Mouse (Mus musculus): ENCODE measurements around the gene Hirip3. TPM values are rescaled to one million over a fixed set of nuclear protein-coding genes. Genes with fewer than 3 reads are reported as not detected.

Gene Hirip3
- polyA plus RNA-seq, 1 experiment from 2014 or later = 50.7 TPM

Other genes starting within 250 kb of the Hirip3 start
- 0.28 TPM in 1 of 2 replicates, not detected in the other for gene Nupr1, start 231.1 kb upstream of the Hirip3 start, polyA plus RNA-seq (2016; fragmentation: Nextera tagmentation; extraction: Ambion mirVana)
- 47.7 and 49.1 TPM in 2 replicates for gene Sgf29, start 212.7 kb upstream of the Hirip3 start, polyA plus RNA-seq (2016; fragmentation: Nextera tagmentation; extraction: Ambion mirVana)
- gene Sult1a1, start 185.5 kb upstream of the Hirip3 start, polyA plus RNA-seq (2016; fragmentation: Nextera tagmentation; extraction: Ambion mirVana) = 0.83 and 1.2 TPM in 2 replicates
- 145 and 156 TPM in 2 replicates for gene Bola2, start 166.6 kb upstream of the Hirip3 start, polyA plus RNA-seq (2016; fragmentation: Nextera tagmentation; extraction: Ambion mirVana)
- 14.5 and 14.7 TPM in 2 replicates for gene Slx1b, start 166.2 kb upstream of the Hirip3 start, polyA plus RNA-seq (2016; fragmentation: Nextera tagmentation; extraction: Ambion mirVana)
- gene Coro1a, start 154.2 kb upstream of the Hirip3 start, polyA plus RNA-seq (2016; fragmentation: Nextera tagmentation; extraction: Ambion mirVana) = 36.6 and 39.1 TPM in 2 replicates
- 36.4 and 38.5 TPM in 2 replicates for gene Mapk3, start 102.4 kb upstream of the Hirip3 start, polyA plus RNA-seq (2016; fragmentation: Nextera tagmentation; extraction: Ambion mirVana)
- 1.3 and 2.4 TPM in 2 replicates for gene Gdpd3, start 95.6 kb upstream of the Hirip3 start, polyA plus RNA-seq (2016; fragmentation: Nextera tagmentation; extraction: Ambion mirVana)
- 104 and 126 TPM in 2 replicates for gene Ypel3, start 85.0 kb upstream of the Hirip3 start, polyA plus RNA-seq (2016; fragmentation: Nextera tagmentation; extraction: Ambion mirVana)
- 0.50 and 0.68 TPM in 2 replicates for gene Tbx6, start 80.5 kb upstream of the Hirip3 start, polyA plus RNA-seq (2016; fragmentation: Nextera tagmentation; extraction: Ambion mirVana)
- gene Ppp4c, start 69.5 kb upstream of the Hirip3 start, polyA plus RNA-seq (2016; fragmentation: Nextera tagmentation; extraction: Ambion mirVana) = 378 and 401 TPM in 2 replicates
- 0.19 and 0.33 TPM in 2 replicates for gene Fam57b, start 64.3 kb upstream of the Hirip3 start, polyA plus RNA-seq (2016; fragmentation: Nextera tagmentation; extraction: Ambion mirVana)
- gene 4930451I11Rik, start 30.3 kb upstream of the Hirip3 start, polyA plus RNA-seq (2016; fragmentation: Nextera tagmentation; extraction: Ambion mirVana) = not detected in 2 replicates
- 1.5 and 2.3 TPM in 2 replicates for gene Doc2a, start 14.6 kb upstream of the Hirip3 start, polyA plus RNA-seq (2016; fragmentation: Nextera tagmentation; extraction: Ambion mirVana)
- 93.3 and 101 TPM in 2 replicates for gene Ino80e, start 405 bp downstream of the Hirip3 start, polyA plus RNA-seq (2016; fragmentation: Nextera tagmentation; extraction: Ambion mirVana)
- gene Taok2, start 22.7 kb downstream of the Hirip3 start, polyA plus RNA-seq (2016; fragmentation: Nextera tagmentation; extraction: Ambion mirVana) = 58.2 and 60.3 TPM in 2 replicates
- gene Tmem219, start 60.9 kb downstream of the Hirip3 start, polyA plus RNA-seq (2016; fragmentation: Nextera tagmentation; extraction: Ambion mirVana) = 17.7 and 18.0 TPM in 2 replicates
- gene Kctd13, start 66.9 kb downstream of the Hirip3 start, polyA plus RNA-seq (2016; fragmentation: Nextera tagmentation; extraction: Ambion mirVana) = 18.3 and 19.7 TPM in 2 replicates
- 0.17 and 0.30 TPM in 2 replicates for gene Asphd1, start 87.6 kb downstream of the Hirip3 start, polyA plus RNA-seq (2016; fragmentation: Nextera tagmentation; extraction: Ambion mirVana)
- gene Sez6l2, start 88.6 kb downstream of the Hirip3 start, polyA plus RNA-seq (2016; fragmentation: Nextera tagmentation; extraction: Ambion mirVana) = 0.14 and 0.35 TPM in 2 replicates
- 76.5 and 80.7 TPM in 2 replicates for gene Cdipt, start 113.9 kb downstream of the Hirip3 start, polyA plus RNA-seq (2016; fragmentation: Nextera tagmentation; extraction: Ambion mirVana)
- gene Cdiptos, start 114.1 kb downstream of the Hirip3 start, polyA plus RNA-seq (2016; fragmentation: Nextera tagmentation; extraction: Ambion mirVana) = 0.64 and 1.1 TPM in 2 replicates
- gene Mvp, start 152.6 kb downstream of the Hirip3 start, polyA plus RNA-seq (2016; fragmentation: Nextera tagmentation; extraction: Ambion mirVana) = 4.1 and 4.6 TPM in 2 replicates
- gene Pagr1b, start 154.5 kb downstream of the Hirip3 start, polyA plus RNA-seq (2016; fragmentation: Nextera tagmentation; extraction: Ambion mirVana) = 0.42 and 0.59 TPM in 2 replicates
- 33.0 and 34.4 TPM in 2 replicates for gene Pagr1a, start 155.4 kb downstream of the Hirip3 start, polyA plus RNA-seq (2016; fragmentation: Nextera tagmentation; extraction: Ambion mirVana)
- gene Gm42742, start 159.1 kb downstream of the Hirip3 start, polyA plus RNA-seq (2016; fragmentation: Nextera tagmentation; extraction: Ambion mirVana) = 73.7 and 81.2 TPM in 2 replicates
- gene Prrt2, start 159.2 kb downstream of the Hirip3 start, polyA plus RNA-seq (2016; fragmentation: Nextera tagmentation; extraction: Ambion mirVana) = 3.1 and 6.4 TPM in 2 replicates
- gene Maz, start 165.1 kb downstream of the Hirip3 start, polyA plus RNA-seq (2016; fragmentation: Nextera tagmentation; extraction: Ambion mirVana) = 120 and 123 TPM in 2 replicates
- 157 and 161 TPM in 2 replicates for gene Kif22, start 180.5 kb downstream of the Hirip3 start, polyA plus RNA-seq (2016; fragmentation: Nextera tagmentation; extraction: Ambion mirVana)
- not detected in 2 replicates for gene Zg16, start 225.4 kb downstream of the Hirip3 start, polyA plus RNA-seq (2016; fragmentation: Nextera tagmentation; extraction: Ambion mirVana)
- gene AI467606, start 229.4 kb downstream of the Hirip3 start, polyA plus RNA-seq (2016; fragmentation: Nextera tagmentation; extraction: Ambion mirVana) = 1.4 and 1.8 TPM in 2 replicates

Measured in limb, embryonic 12.5 days (tissue).